Mouse (Mus musculus): ENCODE measurements around the gene Itpkb.

DNA sequence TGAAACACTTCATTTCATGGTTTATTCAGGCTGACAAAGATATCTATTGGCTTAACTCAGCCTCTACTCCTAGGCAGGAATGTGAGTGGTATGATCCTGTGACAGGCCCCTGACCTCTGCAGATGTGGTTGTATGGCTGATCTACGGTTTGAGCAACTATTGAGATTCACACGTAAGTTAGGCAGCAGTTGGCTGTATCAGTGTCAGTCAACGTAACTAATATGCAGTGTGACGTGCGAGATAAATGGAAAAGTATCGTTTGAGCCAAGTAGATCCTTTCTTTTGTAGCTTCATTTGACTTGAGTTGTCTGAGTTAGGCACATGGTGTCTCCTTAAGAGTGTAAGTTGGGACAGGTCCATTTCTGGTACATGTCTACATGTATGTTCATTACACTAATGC is 4.3 kb downstream of the Itpkb start:
- no peak for TF ChIP-seq CTCF (conservative IDR thresholded peaks at IDR 0.05; ENCODE audit: insufficient read depth, insufficient read length, low read depth, low read length)
- TF ChIP-seq POLR2A (IDR thresholded peaks at IDR 0.05; ENCODE audit: low read depth, low read length) = no peak
